Mouse (Mus musculus) embryo, embryonic 9.5 days (tissue): ENCODE results near the gene Il21r.

Source experiments
- DNase-seq: peaks from one replicate; pipeline ENCODE4 v3.0.0-alpha.2; 2017; ENCODE audit errors: extremely low spot score

The Il21r gene

DNA sequence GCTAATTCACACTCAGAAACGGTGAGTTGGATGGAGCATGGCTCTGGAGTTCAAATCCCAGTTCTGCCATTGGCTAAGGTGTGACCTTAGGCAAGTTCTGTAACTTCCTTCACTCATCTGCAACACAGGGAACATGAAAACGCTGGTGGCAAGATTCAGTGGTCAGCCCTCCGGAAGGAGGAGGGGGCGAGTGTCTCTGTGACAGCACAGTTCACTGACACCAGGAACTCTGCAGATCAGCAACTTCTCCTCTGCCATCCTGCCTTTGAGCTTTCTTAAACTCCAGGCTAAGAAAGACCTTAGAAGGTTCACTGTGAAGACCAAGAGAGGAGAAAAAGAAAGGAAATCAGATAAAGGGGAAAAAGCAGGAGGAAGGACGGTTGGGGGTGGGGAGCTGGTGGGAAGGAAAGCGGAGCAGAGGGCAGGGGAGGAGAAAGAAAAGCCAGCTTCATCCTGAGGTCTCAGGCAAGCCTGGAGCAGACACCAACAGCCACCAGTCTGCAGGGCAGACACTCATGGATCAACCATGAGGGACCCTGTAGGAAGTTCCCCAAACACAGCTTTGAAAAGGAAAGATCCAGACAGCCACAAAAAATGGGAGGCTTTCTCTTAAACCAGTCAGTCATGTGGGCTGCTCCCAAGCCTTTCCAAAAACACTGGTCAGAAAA is 2.5 kb upstream of the Il21r start:
- no peak for DNase-seq

DNA sequence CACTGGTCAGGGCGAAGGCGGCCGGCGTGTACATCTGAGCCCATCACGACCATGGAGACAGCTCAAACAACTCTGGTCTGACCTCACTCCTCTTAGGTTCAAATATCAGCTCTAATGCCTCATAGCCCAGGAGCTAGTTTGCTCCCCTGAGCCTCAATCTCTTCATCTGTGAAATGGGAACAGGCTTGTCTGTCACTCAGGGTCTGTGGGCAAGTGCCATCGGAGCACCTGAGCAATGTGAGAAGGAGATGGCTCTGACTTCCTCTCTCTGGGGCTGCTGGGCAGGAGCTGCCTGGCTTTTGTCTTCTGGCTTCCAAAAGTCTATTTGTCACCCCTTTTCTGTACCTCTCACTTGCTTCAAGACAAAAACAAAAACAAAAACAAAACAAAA is 2.0 kb upstream of the Il21r start:
- DNase-seq: no peak

DNA sequence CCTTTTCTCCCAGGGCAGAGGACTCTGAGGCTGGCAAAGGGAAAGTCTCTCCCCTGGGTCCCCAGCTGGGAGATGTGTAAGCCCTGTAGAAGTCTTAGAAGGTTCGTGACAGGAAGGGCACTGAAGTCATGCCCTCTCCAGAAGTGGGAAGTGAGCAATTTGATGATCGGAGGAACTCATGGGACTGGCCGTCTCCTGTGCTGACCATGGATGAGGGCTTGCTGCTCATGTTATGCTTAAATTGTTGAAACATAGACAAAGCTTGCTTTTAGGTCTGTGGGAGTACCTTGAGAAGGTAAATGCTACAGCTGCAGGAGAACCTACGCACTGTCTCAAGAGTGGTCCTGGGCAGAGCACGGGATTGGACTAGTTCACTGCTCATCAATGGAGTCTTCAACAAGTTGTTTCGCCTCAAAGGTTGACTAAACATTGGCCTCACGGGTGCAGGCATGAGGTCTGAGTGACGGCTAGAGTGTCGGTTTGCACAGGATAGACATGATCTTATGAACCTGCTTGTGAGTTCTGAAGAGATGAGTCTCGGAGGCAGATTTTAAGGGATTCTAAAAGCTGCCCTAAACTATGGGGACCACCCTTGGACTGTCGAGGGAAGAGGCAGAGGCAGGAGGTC is 1.3 kb upstream of the Il21r start:
- DNase-seq: no peak

DNA sequence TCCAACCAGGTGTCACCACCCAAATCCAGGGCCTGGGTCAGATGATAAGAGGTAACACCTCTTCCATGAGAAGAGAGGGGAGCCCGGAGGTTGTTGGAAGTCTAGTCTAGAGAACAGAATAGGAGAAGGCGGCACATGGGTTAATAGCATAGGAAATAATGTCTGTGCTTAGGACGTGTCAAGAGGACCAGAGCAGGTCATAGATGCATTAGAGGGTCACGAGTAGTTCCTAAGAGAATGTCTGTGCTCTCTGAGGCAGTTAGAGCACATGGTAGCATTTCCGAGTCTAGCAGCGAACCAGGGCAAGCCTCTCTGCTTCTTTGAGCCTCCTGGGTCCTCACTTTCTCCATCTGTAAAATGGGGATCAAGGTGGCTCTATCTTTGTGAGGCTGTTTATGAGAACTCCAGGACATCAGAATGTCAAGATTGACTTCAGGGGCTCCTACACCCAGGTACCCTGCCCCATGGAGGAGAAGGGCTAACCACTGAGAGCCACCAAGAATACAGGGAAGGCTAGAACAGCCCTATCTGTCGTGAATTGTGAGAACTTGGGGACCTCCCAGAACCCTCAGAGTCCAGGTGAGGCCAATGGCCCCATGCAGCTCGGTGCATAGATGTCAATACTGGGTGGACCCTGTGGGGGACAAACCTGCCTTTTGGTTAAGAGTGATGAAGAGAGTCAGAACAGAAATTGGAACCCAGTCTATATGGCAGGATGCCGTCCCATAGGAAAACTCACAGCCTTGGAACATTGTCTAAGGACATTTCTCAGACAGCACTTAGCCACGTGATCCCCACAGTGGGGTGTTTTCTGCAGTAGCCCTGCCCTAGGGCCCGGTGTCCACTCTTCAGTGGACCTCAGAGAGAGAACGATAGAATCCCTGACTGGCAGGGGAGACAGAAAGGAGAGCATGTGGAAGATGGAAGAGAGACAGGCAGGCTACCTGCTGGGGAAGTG is 1.4 kb downstream of the Il21r start:
- DNase-seq: no peak

DNA sequence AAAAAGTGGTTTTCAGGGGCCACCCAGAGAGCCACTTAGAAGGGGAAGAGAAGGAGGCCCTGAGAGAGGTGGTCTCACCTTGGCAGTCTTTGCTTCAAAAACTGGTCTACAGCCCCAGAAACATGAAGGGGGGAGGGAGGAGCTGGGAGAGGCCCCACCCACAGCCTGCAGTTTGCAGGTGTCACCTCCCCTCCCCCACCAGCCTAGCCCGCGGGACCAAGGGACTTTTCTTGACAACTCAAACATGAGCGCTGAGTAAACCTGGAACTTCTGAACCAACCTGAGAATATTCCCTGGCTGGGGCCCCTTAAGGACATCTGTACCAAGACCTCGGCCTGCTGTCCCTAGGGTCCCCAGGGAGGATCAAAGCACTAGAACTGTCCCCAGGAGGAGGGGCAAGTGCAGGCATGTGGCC is 2.5 kb downstream of the Il21r start:
- no peak for DNase-seq

DNA sequence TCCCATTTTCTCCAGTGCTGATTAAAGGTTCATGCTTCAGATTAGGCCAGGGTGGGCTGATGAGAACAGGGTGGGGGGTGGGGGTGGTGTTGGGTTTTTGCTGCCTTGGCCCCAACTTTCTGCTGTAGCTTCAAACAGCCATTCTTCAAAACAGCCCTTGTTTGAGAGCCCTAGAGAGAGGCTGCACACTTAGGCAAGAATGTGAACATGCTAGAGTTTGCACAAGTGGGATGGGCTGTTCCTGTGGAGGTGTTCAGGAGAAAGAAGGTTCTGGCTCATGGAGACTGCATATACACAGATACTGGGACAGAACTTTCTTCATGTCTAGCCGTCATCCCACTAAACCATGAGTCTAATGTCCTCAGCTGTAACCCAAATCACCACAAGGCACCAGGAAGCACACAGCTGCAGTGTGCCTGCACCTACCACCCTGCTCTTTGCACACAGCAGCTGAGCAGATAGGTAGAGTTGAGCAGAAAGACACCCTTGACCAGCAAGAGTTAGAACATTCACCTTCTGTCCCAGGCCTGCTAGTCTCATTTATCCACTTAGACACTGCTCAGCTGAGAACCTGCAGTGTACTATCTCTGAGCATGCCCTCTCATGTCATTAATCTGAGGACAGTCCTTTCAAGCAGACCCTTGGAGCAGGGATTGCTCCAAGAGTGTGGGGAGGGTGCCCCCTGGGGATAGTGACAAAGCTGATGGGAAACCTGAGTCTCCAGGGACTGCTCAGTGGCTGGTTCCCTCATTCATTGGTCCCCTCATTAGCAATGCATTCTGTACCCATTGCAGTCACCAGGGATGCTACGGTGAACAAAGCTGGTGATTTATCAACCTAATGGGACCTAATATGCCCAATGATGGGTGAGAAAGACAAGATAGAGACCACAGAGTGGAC is 3.3 kb downstream of the Il21r start:
- no peak for DNase-seq

DNA sequence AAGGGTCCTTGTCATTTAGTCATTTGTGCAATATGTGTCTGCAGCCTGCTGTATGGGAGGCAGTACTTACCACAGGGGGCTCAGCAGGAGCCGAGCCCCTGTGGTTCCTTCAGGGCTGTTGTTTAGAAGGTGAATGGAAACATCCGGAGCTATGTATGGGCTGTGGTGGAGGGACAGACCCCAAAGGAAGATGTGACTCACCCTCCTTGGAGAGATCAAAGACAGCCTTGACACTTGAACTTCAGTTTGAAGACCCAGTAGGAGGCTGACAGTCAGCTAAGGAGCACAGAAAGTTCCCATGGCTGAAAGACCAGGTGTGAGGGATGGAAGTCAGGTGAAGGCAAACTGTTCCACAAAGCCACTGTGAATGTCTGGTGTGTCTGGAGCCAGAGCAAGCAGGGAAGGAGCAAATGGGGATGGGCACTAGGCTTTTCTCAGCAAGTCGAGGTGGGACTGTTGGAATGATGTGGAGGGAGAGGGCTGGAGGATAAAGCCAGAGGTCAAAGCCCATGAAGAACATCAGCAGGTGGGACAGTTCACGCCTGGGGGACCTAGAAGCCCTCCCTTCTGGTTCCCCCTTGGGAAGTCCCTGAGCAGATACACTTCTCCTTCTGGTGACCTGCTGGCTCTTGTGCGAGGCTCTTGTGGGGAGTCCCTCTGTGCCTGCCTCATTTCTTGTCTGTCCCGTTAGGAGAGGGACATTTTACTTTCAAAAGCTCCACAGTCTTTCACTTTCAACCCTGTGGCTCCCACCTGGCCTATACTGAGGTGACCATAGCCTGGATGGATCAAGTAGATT is 4.4 kb downstream of the Il21r start:
- no peak for DNase-seq

DNA sequence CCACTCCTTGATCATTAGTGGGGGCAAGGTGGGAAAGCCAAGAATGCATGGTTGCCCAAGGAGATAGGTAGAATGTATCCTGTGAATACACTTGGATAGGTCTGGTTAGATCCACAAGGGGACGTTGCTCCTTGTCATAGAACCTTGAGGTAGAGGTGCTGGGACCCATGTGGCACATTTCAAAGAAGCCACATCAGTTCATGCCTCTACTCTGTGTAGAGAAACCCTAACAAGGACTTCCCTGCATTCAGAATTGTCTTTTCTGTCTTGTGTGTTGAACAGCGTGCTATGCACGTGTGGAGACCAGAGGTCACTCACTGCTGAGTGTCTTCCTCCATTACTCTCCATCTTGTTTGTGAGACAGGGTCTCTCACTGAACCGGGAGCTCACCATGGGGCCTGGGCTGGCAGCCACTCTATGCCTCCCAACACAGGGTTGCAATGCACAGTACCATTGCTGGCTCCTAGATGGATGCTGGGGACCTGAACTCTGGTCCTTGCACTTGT is 5.0 kb downstream of the Il21r start:
- DNase-seq: no peak

DNA sequence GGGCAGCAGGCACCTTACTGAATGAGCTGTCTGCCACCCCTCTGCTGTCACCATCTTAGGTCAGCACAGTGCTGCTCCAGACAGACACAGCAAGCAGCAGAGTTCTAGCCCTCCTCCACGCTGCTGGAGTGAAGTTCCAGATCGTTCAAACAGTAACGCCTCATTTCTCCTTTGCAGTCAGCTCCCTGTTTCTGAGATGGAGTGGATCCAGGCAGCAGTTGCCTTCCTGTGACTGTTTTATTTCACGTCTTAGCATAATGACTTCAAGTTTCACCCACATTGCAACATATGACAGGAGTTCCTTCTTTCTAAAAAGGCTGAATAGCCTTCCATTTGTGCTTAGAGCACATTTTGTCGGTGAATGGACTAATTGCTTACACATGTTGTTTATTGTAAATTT is 10.3 kb downstream of the Il21r start:
- no peak for DNase-seq

DNA sequence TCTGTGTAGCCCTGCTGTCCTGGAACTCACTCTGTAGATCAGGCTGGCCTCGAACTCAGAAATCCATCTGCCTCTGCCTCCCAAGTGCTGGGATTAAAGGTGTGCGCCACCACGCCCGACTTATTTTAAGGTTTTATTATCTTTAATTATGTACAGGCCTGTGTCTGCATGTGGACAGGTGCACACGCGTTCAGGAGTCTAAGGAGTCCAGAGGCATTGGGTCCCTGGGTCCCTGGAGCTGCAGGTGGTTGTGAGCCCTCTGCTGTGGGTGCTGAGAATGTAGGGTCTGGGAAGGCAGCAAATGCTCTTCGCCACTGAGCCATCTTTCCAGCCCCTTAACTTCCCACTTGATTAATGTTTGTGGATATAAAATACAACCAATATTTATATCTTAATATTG is 12.2 kb downstream of the Il21r start:
- DNase-seq: no peak

DNA sequence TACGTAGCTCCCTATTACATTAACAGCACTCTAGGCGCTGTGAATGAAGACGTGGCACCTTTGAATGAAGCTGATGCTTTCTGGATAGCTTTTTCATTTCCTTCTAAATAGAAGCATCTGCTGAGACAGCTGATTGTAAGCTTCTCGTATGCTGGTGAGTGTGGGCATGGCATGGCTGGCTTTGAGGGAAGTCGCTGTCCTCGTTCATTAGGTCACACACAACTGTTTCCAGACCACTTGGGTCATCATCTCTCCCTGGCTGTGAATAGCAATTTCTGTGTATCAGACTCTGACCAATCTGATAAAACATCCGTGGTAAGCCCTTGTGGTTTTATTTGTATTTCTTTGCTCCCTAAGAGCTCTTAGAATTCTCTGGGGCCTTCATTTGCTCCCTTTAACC is 14.8 kb downstream of the Il21r start:
- DNase-seq: no peak

DNA sequence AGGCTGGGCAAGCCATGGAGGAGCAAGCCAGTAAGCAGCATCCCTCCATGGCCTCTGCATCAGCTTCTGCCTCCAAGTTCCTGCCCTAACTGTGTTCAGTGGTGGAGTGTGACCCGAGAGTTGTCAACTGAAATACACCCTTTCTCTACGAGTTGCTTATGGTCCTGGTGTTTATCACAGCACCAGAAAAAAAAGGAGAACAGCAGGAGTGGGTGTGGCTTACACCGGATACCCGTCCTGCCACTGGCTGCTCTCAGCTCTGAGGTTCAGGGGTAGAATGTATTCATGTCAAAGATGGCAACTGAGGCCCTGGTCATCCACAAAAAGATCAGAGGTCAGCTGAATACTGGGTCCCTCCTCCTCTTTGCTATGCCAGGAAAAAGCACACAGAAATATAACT is 16.8 kb downstream of the Il21r start:
- no peak for DNase-seq

DNA sequence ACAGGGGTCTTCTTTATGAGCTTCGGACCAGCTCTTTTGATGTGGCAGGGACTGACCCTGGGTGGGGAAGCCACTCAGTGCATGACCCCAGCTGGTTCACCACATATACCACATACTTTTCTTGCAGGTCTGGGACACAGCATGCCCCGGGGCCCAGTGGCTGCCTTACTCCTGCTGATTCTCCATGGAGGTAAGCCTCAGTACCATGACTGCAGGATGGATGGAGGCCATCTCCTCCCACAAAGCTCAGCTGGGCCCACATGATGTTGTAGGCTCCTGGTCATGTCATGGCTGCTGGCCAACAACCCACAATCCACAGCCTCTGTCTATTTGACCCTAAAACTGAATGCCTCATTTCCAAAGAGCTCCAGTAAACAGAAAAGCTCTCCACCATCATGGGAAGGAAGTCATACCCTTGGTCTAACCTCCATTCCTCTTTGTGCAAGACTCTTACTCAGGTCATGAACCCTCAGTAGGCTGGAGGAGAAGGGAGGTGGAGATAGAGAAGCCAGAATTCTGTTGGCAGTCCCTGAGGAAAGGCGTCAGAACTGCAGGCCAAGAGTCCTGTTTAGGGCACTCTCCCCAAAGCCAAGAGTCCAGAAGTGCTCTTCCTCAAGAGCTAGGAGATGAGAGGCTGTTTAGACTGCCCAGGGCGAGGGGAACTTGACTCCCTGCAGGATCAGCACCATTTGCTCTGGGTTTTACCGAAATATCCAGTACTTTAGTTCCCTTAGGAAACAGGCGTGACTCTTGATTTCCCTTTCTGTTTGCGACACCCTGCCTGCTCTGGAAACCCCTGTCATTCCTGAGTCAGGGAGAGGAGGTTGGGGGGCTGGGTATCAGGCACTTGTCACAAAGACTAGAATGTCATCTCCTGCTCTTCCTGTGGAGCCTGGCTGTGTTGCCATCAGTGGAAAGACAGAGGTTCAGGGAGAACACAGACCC is 19.8 kb downstream of the Il21r start:
- no peak for DNase-seq

DNA sequence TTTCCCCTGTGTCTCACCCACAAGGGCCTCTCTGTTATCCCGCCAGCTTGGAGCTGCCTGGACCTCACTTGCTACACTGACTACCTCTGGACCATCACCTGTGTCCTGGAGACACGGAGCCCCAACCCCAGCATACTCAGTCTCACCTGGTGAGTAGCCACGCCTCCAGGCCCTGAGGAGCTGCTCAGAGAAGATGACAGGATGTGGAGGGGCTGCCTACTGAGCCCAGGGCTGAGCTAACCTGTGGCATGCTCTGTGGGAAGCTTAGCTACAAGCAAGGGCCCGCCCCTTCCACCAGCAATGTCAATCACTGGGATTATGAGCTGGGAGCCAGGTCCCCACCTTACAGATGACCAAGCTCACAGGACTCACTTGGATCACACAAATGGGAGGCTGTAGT is 22.0 kb downstream of the Il21r start:
- DNase-seq: no peak

DNA sequence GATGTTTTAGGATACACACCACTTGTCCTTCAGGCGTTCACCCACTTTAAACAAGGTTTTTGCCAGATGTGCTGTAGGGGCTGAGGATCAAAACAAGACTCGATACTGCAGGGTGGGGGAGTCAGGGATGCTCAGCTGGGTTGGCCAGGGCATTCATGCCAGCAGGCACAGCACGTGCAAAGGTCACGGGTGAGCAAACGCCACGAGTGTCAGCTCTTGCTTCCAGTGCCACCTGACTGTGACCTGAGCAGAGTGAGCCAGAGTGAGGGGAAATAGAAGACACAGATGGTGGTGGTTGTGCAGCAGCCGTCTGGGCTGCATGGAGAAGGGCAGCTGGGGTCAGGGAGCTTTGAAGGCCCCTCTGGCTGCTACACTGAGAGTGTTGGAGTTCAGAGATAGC is 22.6 kb downstream of the Il21r start:
- DNase-seq: no peak

DNA sequence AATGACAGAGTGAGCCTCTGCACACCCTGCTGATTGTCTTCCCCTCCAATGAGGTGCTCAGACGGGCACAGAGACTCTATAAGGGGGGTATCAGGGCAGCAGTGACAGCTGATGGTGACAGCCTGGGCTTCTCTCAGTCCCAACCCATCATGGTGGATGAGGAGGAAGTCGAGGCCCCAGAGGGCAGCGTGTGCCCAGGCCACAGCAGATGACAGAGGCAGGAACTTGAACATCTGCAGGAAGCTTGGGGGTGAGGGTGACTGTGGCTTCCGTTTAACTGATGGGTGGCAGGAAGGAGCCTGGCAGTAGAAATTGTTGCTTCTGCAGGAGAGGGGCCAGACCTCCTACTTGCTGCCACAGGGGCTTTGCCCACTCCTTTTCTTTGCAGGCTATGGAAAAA is 27.1 kb downstream of the Il21r start:
- no peak for DNase-seq

DNA sequence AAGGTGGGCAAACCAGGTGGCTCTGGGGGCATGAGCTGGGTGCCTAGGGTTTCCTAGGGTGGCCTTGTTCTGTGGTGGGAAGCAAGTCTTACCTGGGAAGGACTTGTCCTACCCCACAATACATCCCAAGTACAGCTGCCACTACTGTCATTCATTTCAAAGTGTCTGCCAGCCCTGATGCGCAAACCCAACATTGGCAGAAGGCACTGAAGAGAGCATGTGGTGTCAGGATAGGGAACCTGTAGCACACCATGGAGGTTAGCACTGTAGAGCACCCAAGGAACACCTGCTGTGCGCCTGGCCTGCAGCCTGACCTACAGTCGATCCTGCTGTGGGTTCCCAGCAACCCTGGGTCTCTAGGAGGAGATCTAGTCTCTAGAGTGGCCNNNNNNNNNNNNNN is 27.8 kb downstream of the Il21r start:
- no peak for DNase-seq

DNA sequence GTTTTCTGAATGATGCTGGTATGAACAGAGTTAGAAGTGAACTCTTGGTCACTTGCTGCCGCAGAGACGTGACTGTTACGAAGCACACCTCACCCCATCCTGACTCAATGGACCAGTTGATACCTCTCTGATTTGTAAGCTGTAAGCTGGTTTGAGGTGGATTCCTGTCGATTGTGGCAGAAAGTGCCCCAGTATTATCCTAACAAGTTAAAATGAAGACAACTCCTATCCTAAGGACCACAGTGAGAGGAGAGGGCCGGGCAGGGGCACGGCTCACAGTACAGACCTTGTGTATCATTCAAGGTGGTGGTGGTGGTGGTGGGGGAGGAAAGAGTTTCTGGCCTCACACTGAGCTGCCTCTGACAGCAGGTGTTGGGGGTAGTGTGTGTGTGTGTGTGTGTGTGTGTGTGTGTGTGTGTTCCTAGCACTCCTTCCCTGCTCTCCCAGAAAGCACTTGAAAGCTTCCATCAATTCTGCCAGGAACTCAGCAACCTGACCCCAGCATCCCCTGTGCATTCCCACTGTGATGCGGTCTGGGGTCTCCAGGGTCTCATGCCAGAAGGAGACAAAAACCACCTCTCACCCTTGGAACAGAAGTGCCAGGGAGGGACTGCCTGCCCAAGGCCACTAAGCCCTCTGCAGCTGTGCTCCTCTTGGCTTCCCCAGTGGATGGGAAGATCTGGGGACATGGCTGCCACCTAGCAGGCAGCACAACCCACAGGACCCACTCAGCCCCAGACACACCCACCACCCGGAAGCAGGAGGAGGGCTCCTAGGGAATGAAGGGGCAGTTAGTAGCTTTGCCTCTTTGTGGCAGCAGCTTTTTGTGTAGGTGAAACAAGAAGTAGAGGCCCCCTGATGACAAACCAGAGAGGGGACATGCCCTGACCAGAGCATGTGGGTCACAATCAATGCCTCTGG is 34.3 kb downstream of the Il21r start:
- no peak for DNase-seq

DNA sequence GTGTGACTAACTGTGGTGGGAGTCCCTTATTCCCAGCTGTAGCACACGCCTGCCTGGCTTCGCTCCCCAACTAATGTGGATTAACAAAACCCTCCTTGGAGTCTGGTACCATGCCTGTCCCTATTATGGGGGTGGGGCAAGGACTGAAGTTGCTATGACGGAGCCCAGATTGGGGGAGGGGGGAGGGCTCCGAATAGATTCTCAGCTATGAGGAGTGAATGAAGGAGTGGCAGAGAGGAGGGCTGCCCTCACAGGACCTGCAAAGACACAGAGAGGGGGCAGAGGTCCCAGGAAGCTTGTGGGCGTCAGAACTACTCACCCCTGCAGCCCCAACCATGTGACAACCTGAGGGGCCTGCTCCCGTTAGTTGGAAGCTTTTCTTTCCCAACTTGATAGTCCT is 35.1 kb downstream of the Il21r start:
- no peak for DNase-seq
